Mouse (Mus musculus): ENCODE data around the gene Tmem120b. TPM values are rescaled to one million over a fixed set of nuclear protein-coding genes. Genes with fewer than 3 reads are reported as not detected.

The Tmem120b gene
- polyA plus RNA-seq, 1 experiment from 2014 or later: 12.4 TPM

DNA sequence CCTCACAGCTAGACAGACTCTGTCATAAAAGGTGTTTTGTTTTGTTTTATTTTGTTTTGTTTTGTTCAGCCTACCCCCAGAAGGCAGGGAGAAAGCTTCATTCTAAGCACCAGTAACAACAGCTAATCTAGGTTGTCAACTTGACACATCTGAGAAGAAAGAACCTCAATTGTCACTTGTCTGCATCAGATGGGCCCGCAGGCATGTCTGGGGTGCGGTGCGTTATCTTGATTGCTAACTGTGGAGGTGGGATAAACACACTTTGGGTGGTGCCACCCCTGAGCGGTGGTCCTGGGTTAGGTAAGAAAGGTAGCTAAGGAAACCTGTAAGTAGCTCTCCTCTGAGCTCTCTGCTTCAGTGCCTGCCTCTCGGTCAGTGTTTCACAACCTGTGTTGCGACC lies 58.8 kb downstream of the Tmem120b start:
- no peak overlapping the region for H3K4me3 ChIP-seq (ENCODE audit: low read length)
- H3K4me1 ChIP-seq (replicated peaks; ENCODE audit: control insufficient read depth, insufficient read depth, low read length): peaks cover 15% of the 10 kb centered on the region
- ATAC-seq (ENCODE audit: low read depth): no peak
- H3K27ac ChIP-seq (ENCODE audit: low read length): no peak overlapping the region
- no peak overlapping the region for H3K4me2 ChIP-seq (ENCODE audit: low read depth, low read length)
- no peaks in the 10 kb centered on the region for H3K9me3 ChIP-seq (ENCODE audit: control insufficient read depth, low read length)
- H3K36me3 ChIP-seq (ENCODE audit: control insufficient read depth, insufficient read depth, low read length): no peaks in the 10 kb centered on the region; the same call in 1 of the 2 replicates
- no peak overlapping the region for H3K9ac ChIP-seq (ENCODE audit: low read length)
- no peaks in the 10 kb centered on the region for H3K27me3 ChIP-seq (ENCODE audit: control insufficient read depth, insufficient read depth, low read depth, low read length)
- 63% methylated on average over 6 of the region's 6 CpGs for WGBS

DNA sequence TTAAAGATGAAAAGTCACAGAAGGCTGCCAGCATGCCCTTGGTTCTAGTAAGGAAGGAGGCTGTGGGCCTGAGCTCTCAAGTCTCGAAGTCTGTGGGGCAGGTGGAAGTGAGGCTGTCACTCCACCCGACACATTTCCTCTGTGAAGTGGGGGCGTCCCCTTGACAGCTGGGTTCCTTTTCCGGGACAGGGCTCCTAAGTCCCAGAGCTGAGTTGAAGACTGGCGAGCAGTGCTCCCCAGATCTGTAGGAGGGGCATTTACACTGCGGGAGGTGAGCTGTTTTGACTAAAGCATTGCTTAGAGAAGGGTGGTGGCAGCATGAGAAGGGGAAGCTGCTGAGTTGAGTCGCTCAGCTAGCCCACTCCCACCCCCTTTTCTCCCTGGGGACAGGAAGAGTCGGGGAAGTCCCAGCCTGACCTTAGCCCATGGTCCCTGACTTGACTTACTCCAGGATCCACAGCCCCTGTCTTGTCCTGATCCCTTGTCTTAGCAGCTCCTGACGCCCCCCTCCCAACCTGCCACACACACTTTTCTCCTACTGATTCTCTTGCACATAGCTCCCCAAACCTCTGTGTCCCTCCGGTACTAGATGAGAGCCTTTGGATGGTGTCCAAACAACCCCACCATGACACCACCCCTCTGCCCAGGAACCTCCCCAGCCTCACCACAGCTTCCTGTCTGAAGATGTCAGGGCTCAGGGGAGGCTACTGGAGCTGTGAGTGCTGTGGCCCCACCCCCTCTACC lies 60.4 kb downstream of the Tmem120b start:
- Histone ChIP-seq H3K27ac (ENCODE audit: low read length) (no peak overlapping the region), H3K27me3 (ENCODE audit: control insufficient read depth, insufficient read depth, low read depth, low read length) (no peaks in the 10 kb centered on the region), H3K9ac (ENCODE audit: low read length) (no peak overlapping the region), H3K4me2 (ENCODE audit: low read depth, low read length) (no peak overlapping the region), H3K36me3 (ENCODE audit: control insufficient read depth, insufficient read depth, low read length) (no peaks in the 10 kb centered on the region; the same call in 1 of the 2 replicates), H3K4me1 (replicated peaks; ENCODE audit: control insufficient read depth, insufficient read depth, low read length) (peaks cover 28% of the 10 kb centered on the region), H3K9me3 (ENCODE audit: control insufficient read depth, low read length) (no peaks in the 10 kb centered on the region), H3K4me3 (ENCODE audit: low read length) (no peak overlapping the region)
- 44% methylated on average over 10 of the region's 10 CpGs for WGBS
- ATAC-seq (ENCODE audit: low read depth): no peak

DNA sequence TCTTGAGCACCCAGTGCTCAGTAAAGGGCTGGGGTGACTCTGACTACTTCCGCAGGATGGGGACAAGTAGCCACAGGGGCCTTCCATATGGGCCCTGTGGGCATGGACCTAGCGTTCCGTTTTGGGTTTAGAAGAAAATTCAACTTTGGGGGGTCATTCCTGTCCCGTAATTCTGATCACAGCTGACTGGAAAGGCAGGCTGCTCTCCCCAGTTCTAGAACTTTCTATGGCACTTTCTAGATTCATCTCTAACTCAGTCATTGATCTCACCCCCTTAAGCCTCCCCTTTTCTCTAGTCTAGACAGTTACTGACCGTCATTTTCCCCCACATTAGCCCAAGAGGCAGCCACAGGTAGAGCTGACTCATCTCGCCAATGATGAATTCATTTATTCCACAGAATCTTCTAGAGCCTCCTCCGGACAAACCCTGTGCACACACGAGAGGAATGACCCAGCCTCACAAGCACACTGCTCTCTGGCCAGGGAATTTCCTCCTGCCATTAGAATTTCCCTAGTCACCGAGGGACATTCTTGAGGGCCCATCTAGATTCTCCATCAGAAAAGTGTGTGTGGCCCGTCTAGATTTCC lies 61.0 kb downstream of the Tmem120b start:
- H3K9me3 ChIP-seq (ENCODE audit: control insufficient read depth, low read length): no peaks in the 10 kb centered on the region
- H3K27ac ChIP-seq (ENCODE audit: low read length): no peak overlapping the region

GRCm38 (mm10) chr5:123130030-123130813 lies 62.0 kb downstream of the Tmem120b start:
- Histone ChIP-seq H3K36me3 (ENCODE audit: control insufficient read depth, insufficient read depth, low read length) (no peaks in the 10 kb centered on the region), H3K9me3 (ENCODE audit: control insufficient read depth, low read length) (no peaks in the 10 kb centered on the region), H3K27ac (ENCODE audit: low read length) (no peak overlapping the region), H3K4me3 (ENCODE audit: low read length) (no peak overlapping the region), H3K9ac (ENCODE audit: low read length) (no peak overlapping the region), H3K27me3 (ENCODE audit: control insufficient read depth, insufficient read depth, low read depth, low read length) (no peaks in the 10 kb centered on the region), H3K4me1 (replicated peaks; ENCODE audit: control insufficient read depth, insufficient read depth, low read length) (peaks cover 44% of the 10 kb centered on the region), H3K4me2 (ENCODE audit: low read depth, low read length) (no peak overlapping the region)
- WGBS: 82% methylated on average over 9 of the region's 9 CpGs
- ATAC-seq (ENCODE audit: low read depth): no peak

More for the DNA sequence above, 61.0 kb downstream of the Tmem120b start:
- WGBS: 70% methylated on average over 10 of the region's 10 CpGs
- H3K4me1 ChIP-seq (replicated peaks; ENCODE audit: control insufficient read depth, insufficient read depth, low read length): peaks cover 34% of the 10 kb centered on the region
- no peak overlapping the region for H3K4me2 ChIP-seq (ENCODE audit: low read depth, low read length)
- H3K27me3 ChIP-seq (ENCODE audit: control insufficient read depth, insufficient read depth, low read depth, low read length): no peaks in the 10 kb centered on the region
- no peak overlapping the region for H3K9ac ChIP-seq (ENCODE audit: low read length)
- ATAC-seq (ENCODE audit: low read depth): no peak
- no peaks in the 10 kb centered on the region for H3K36me3 ChIP-seq (ENCODE audit: control insufficient read depth, insufficient read depth, low read length)
- no peak overlapping the region for H3K4me3 ChIP-seq (ENCODE audit: low read length)

- Histone ChIP-seq H3K4me3 (ENCODE audit: low read length) (no peak overlapping the region), H3K4me1 (replicated peaks; ENCODE audit: control insufficient read depth, insufficient read depth, low read length) (peaks cover 48% of the 10 kb centered on the region), H3K36me3 (ENCODE audit: control insufficient read depth, insufficient read depth, low read length) (no peaks in the 10 kb centered on the region), H3K27me3 (ENCODE audit: control insufficient read depth, insufficient read depth, low read depth, low read length) (no peaks in the 10 kb centered on the region), H3K27ac (ENCODE audit: low read length) (no peak overlapping the region), H3K9ac (ENCODE audit: low read length) (no peak overlapping the region), H3K9me3 (ENCODE audit: control insufficient read depth, low read length) (no peaks in the 10 kb centered on the region), H3K4me2 (ENCODE audit: low read depth, low read length) (no peak overlapping the region)
- WGBS: 88% methylated on average over 5 of the region's 5 CpGs
- ATAC-seq (ENCODE audit: low read depth): no peak
Measured at GRCm38 (mm10) chr5:123130814-123131148, 62.6 kb downstream of the Tmem120b start.

DNA sequence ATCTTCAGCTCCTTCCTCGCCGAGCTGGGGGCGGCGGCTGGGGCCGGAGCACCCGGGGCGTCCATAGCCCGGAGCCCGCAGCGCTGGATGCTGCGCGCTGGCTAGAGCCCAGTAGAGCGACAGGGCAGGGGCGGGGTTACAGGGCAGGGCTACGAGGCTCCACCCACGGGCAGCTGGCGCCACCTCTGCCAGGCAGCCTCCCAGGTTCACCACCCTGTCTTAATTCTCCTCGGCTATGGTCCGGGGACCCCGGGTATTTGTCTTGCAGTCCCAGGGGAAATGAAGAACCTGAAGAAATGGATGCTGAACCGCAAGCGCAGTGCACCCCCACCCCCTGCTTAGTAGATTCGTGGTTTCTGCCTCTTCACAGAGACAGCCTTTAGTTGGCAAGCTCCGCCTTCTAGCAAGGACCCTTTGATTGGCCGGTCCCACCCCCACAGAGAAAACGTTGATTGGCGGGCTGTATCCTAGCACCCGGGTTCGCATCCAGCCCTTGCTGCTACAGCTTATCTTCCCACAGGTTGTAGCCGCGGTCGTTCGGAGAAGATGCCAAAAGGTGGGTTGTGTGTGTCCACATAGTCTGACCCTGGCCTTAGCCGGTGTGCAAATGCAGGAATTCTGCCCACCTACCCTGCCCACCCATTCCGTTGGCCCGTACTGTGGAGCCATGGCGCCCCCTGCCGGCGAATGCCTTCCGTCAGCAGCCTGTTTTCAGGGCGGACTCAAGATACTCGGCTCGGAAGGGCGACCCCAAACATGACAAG lies 64.3 kb downstream of the Tmem120b start, which contains the start of gene Rhof:
Gene Rhof, minus strand, starts transcription at position 385 of the 764 bp plus-strand sequence.
- 2% methylated on average over 44 of the region's 44 CpGs for WGBS
- ATAC-seq (ENCODE audit: low read depth): peak; percentile 15

DNA sequence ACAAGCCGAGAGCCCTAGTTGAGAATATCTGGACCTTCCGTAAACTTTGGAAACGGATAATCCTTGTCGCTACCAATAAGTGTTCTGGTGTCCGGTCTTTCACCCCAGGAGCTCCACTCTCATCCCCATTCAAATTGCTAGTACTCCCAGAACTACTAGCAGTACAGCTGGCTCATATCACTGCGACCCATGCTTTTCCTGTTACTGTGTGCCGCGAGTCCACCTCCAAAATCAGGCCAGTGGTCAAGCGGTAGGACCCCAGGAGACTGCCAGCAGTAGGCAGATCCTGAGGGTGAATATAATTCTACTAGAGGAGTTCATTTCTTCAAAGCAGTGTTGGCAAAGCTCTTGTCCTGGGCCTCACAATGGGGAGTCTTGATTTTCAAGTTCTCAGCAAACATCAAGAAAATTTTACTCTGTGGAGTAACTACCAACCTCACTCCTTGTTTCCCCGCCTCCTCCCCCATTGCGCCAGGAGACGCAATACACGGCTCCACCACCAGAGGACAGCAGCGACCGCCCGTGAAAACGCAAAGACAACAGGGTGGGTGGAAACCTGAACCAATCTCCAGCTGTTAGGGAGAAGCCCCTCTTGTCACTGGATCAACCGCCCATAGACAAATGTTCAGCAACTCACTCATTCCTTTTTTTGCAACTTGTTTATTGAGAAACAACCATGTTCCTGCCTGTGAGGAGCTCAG lies 65.0 kb downstream of the Tmem120b start:
- ATAC-seq (ENCODE audit: low read depth): peak; percentile 1; the same call in 1 of the 2 replicates
- 10% methylated on average over 18 of the region's 18 CpGs for WGBS
- Histone ChIP-seq H3K4me2 (ENCODE audit: low read depth, low read length) (peak overlapping the region; percentile 77), H3K9me3 (ENCODE audit: control insufficient read depth, low read length) (no peaks in the 10 kb centered on the region), H3K27ac (ENCODE audit: low read length) (peak overlapping the region; percentile 100), H3K27me3 (ENCODE audit: control insufficient read depth, insufficient read depth, low read depth, low read length) (no peaks in the 10 kb centered on the region), H3K9ac (ENCODE audit: low read length) (peak overlapping the region; percentile 67; the same call in 1 of the 2 replicates), H3K4me1 (replicated peaks; ENCODE audit: control insufficient read depth, insufficient read depth, low read length) (peaks cover 68% of the 10 kb centered on the region), H3K36me3 (ENCODE audit: control insufficient read depth, insufficient read depth, low read length) (no peaks in the 10 kb centered on the region), H3K4me3 (ENCODE audit: low read length) (peak overlapping the region; percentile 52)

More for the DNA sequence above, 64.3 kb downstream of the Tmem120b start, which contains the start of gene Rhof:
- Histone ChIP-seq H3K27ac (ENCODE audit: low read length) (peak within 1 kb of the TSS; percentile 100), H3K36me3 (ENCODE audit: control insufficient read depth, insufficient read depth, low read length) (no peaks in the 10 kb centered on the region), H3K4me1 (replicated peaks; ENCODE audit: control insufficient read depth, insufficient read depth, low read length) (peaks cover 62% of the 10 kb centered on the region), H3K4me3 (ENCODE audit: low read length) (peak within 1 kb of the TSS; percentile 52), H3K27me3 (ENCODE audit: control insufficient read depth, insufficient read depth, low read depth, low read length) (no peaks in the 10 kb centered on the region), H3K4me2 (ENCODE audit: low read depth, low read length) (peak within 1 kb of the TSS; percentile 77), H3K9ac (ENCODE audit: low read length) (peak within 1 kb of the TSS; percentile 67), H3K9me3 (ENCODE audit: control insufficient read depth, low read length) (no peaks in the 10 kb centered on the region)

GRCm38 (mm10) chr5:123133784-123134143 lies 65.5 kb downstream of the Tmem120b start:
- Histone ChIP-seq H3K36me3 (ENCODE audit: control insufficient read depth, insufficient read depth, low read length) (no peaks in the 10 kb centered on the region), H3K27ac (ENCODE audit: low read length) (peak overlapping the region; percentile 100), H3K9me3 (ENCODE audit: control insufficient read depth, low read length) (no peaks in the 10 kb centered on the region), H3K9ac (ENCODE audit: low read length) (no peak overlapping the region), H3K4me2 (ENCODE audit: low read depth, low read length) (peak overlapping the region; percentile 99; the same call in 1 of the 2 replicates), H3K27me3 (ENCODE audit: control insufficient read depth, insufficient read depth, low read depth, low read length) (no peaks in the 10 kb centered on the region), H3K4me3 (ENCODE audit: low read length) (no peak overlapping the region), H3K4me1 (replicated peaks; ENCODE audit: control insufficient read depth, insufficient read depth, low read length) (peaks cover 65% of the 10 kb centered on the region)
- no peak for ATAC-seq (ENCODE audit: low read depth)
- whole genome bisulfite sequencing: 19% methylated on average over 7 of the region's 7 CpGs

Measured in lung, embryonic 16.5 days (tissue).